Mouse (Mus musculus) cerebellum, adult 2 months (tissue): ENCODE data around the gene Eml2. TPM values are rescaled to one million over a fixed set of nuclear protein-coding genes. Genes with fewer than 3 reads are reported as not detected.

Source experiments
- DNase-seq, 2 experiments: peaks; one replicate each; pipeline ENCODE4 v3.0.0; 2021
- H3K27ac ChIP-seq: fragments of 200-500 bp; 2 replicates; pipeline ENCODE4 v1.5.1; 2012; ENCODE audit warnings: low read length, control low read depth, inconsistent platforms; ENCODE audit not compliant: insufficient read depth
- H3K27me3 ChIP-seq: fragments of 200-500 bp; 2 replicates; pipeline ENCODE4 v1.6.1; 2012; ENCODE audit warnings: inconsistent platforms, mild to moderate bottlenecking, low read length, moderate library complexity; ENCODE audit not compliant: control insufficient read depth, insufficient read depth
- H3K4me1 ChIP-seq: fragments of 200-500 bp; 2 replicates; pipeline ENCODE4 v1.6.1; 2011; ENCODE audit warnings: low read length; ENCODE audit not compliant: control insufficient read depth, insufficient read depth
- H3K4me3 ChIP-seq: fragments of 200-500 bp; replicated peaks from 2 replicates; pipeline ENCODE3; 2011; ENCODE audit warnings: mild to moderate bottlenecking, low read depth, low read length, control low read depth; ENCODE audit not compliant: insufficient read depth
- CTCF ChIP-seq: fragments of 200-500 bp; IDR thresholded peaks from 2 replicates; pipeline ENCODE4 v1.5.1; 2011; ENCODE audit warnings: low read depth, mild to moderate bottlenecking, control low read depth, low read length, moderate library complexity, borderline replicate concordance; ENCODE audit not compliant: insufficient read depth
- POLR2A ChIP-seq: fragments of 200-500 bp; IDR thresholded peaks from 2 replicates; pipeline ENCODE4 v1.6.1; 2011; ENCODE audit warnings: low read length, control low read depth, borderline replicate concordance; ENCODE audit not compliant: insufficient read depth
- WGBS: fragments of 180-500 bp; shearing (Covaris S2); methylation state at CpG from one replicate; pipeline ENCODE4 v1.1.7; 2018; 5-methylcytosine and 5-hydroxymethylcytosine counted together
- polyA plus RNA-seq: library from polyadenylated mRNA; depleted of rRNA; stranded (reverse); fragments of >200 nt; gene quantifications from 2 replicates; pipeline ENCODE4 v1.2.3, GENCODE M21; 2012

Gene Eml2
- polyA plus RNA-seq, 1 experiment: 176 TPM

GRCm38 (mm10) chr7:19230041-19230580, 53.9 kb downstream of the Eml2 start:
- Histone ChIP-seq H3K4me1 (peaks cover 6% of the 10 kb centered on the region; the same call in 1 of the 2 replicates), H3K27me3 (no peaks in the 10 kb centered on the region), H3K27ac (no peak overlapping the region), H3K4me3 (no peak overlapping the region)
- DNase-seq: no peak
- TF ChIP-seq POLR2A (no peak), CTCF (no peak)
- 82% methylated on average over 2 of the region's 2 CpGs for WGBS

- DNase-seq: no peak
- Histone ChIP-seq H3K4me1 (peaks cover 8% of the 10 kb centered on the region; the same call in 1 of the 2 replicates), H3K4me3 (no peak overlapping the region), H3K27me3 (no peaks in the 10 kb centered on the region), H3K27ac (no peak overlapping the region)
- WGBS: 94% methylated on average over 5 of the region's 5 CpGs
- TF ChIP-seq POLR2A: no peak
- no peak for TF ChIP-seq CTCF
Measured at GRCm38 (mm10) chr7:19230899-19231298, 54.7 kb downstream of the Eml2 start.

- Histone ChIP-seq H3K27me3 (no peaks in the 10 kb centered on the region), H3K4me3 (no peak overlapping the region), H3K4me1 (peaks cover 10% of the 10 kb centered on the region; the same call in 1 of the 2 replicates), H3K27ac (no peak overlapping the region)
- no peak for DNase-seq
- TF ChIP-seq POLR2A (no peak), CTCF (no peak)
- WGBS: 89% methylated on average over 3 of the region's 3 CpGs
Measured at GRCm38 (mm10) chr7:19231849-19232248, 55.6 kb downstream of the Eml2 start.

GRCm38 (mm10) chr7:19234652-19235051, 58.4 kb downstream of the Eml2 start:
- TF ChIP-seq CTCF: no peak
- TF ChIP-seq POLR2A: no peak
- H3K4me3 ChIP-seq: no peak overlapping the region

GRCm38 (mm10) chr7:19235092-19235671, 59.0 kb downstream of the Eml2 start:
- DNase-seq: no peak
- Histone ChIP-seq H3K4me3 (no peak overlapping the region), H3K27me3 (no peaks in the 10 kb centered on the region), H3K27ac (no peak overlapping the region), H3K4me1 (peaks cover 7% of the 10 kb centered on the region; the same call in 1 of the 2 replicates)
- WGBS: 82% methylated on average over 2 of the region's 2 CpGs
- TF ChIP-seq CTCF (no peak), POLR2A (no peak)

More at GRCm38 (mm10) chr7:19234652-19235051, 58.4 kb downstream of the Eml2 start:
- peaks cover 7% of the 10 kb centered on the region; the same call in 1 of the 2 replicates for H3K4me1 ChIP-seq
- no peak for DNase-seq
- no peak overlapping the region for H3K27ac ChIP-seq
- H3K27me3 ChIP-seq: no peaks in the 10 kb centered on the region
- 64% methylated on average over 5 of the region's 5 CpGs for whole genome bisulfite sequencing

GRCm38 (mm10) chr7:19236411-19236810, 60.2 kb downstream of the Eml2 start:
- peaks cover 14% of the 10 kb centered on the region for H3K4me1 ChIP-seq
- no peak overlapping the region for H3K27ac ChIP-seq
- DNase-seq: no peak
- 48% methylated on average over 2 of the region's 2 CpGs for WGBS
- no peak overlapping the region for H3K4me3 ChIP-seq
- TF ChIP-seq POLR2A (no peak), CTCF (no peak)
- H3K27me3 ChIP-seq: no peaks in the 10 kb centered on the region

- Histone ChIP-seq H3K27me3 (no peaks in the 10 kb centered on the region), H3K27ac (no peak overlapping the region), H3K4me3 (no peak overlapping the region), H3K4me1 (peaks cover 15% of the 10 kb centered on the region)
- no peak for TF ChIP-seq CTCF
- no peak for TF ChIP-seq POLR2A
- 97% methylated on average over 4 of the region's 4 CpGs for WGBS
- DNase-seq: no peak
Measured at GRCm38 (mm10) chr7:19238344-19238743, 62.1 kb downstream of the Eml2 start.

- WGBS: 0% methylated on average over 1 of the region's 1 CpGs
- DNase-seq: peak; percentile 85 to 93
- H3K27me3 ChIP-seq: no peaks in the 10 kb centered on the region
- TF ChIP-seq POLR2A (no peak), CTCF (peak; percentile 98)
- no peak overlapping the region for H3K4me3 ChIP-seq
- H3K27ac ChIP-seq: no peak overlapping the region
- H3K4me1 ChIP-seq: peaks cover 26% of the 10 kb centered on the region
Measured at GRCm38 (mm10) chr7:19239423-19239822, 63.2 kb downstream of the Eml2 start.
